Mouse (Mus musculus) embryonic stem cell, embryonic (primary cell): ENCODE data around the gene Trmt10b.

Source experiments
- CTCF ChIA-PET, 4 experiments: fragments of 300-600 bp in 2 of 4; fragments of 350-600 bp in 2 of 4; sonication (Branson Sonifier 250); formaldehyde crosslinking; loops; one replicate each; lab custom pipeline; 2022; ENCODE audit warnings: inconsistent platforms in 2 of 4; lab: Charles Lee
- POLR2A ChIA-PET, 4 experiments: fragments of 300-600 bp in 2 of 4; fragments of 350-600 bp in 2 of 4; sonication (Branson Sonifier 250); formaldehyde crosslinking; loops; one replicate each; lab custom pipeline; 2022; ENCODE audit warnings: antibody characterized with exemption in 4 of 4, inconsistent platforms in 1 of 4; lab: Charles Lee

Gene Trmt10b

GRCm38 (mm10) chr4:45296662-45297564 is at the start of gene Trmt10b:
Trmt10b (plus strand) TSS chr4:45297127.
- CTCF ChIA-PET, result interaction anchor here in 3 of 4 experiments (1.0 to 1.3 kb wide), 8 partner anchors 9 to 16 kb away, joined by 3 to 10 read pairs (median 4); no protein-coding TSS in a partner anchor
- POLR2A ChIA-PET, result interaction anchor here in 2 of 4 experiments (0.6 to 1.8 kb wide), 12 partner anchors 9 to 315 kb away, joined by 3 to 12 read pairs (median 3); partner anchors contain the start of gene Grhpr (in 1 of the 2)

DNA sequence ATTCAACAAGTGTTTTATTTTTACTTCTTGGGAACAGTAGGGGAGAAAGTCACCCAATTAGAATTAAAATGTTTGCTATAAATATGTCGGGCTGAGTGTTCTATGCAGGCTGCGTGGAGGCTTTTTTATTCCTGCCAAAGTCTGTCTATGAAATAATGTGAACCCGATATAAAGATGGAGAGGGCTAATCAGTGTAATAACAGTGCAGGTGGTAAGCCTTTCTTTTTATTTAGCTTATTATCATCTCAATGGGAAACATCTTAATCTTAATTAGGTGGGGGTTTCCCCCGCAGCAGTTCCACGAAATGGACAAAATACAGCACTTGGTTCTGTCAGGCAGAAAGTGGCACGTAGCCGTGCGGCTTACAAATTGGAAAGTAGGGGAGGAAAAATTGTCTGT is 45.7 kb upstream of the Trmt10b start:
- POLR2A ChIA-PET, result interaction anchor here in 1 of 4 experiments (0.5 kb wide), 1 partner anchor 10 kb away, joined by 3 read pairs; no protein-coding TSS in a partner anchor
- CTCF ChIA-PET, result no interaction called here

DNA sequence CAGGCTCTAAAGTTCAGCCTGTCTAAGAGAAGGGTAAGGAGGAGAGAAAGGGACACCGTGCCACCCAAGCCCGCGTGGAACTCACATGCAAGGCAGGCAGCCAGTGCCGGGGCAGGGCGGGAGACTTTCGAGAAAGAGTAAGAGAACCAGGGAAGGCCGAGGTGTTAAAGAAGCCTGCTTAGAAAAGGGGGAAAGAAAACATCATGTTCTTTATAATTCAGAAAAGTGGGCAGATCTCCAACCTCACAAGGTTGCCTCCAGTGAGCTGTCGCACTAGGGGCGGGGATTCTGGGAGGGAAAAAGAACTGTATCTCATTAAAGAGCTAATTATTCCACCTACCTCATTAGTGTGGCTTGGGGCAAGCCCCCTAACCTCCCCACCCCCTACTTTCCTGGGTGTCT is 44.1 kb upstream of the Trmt10b start:
- CTCF ChIA-PET, result interaction anchor here in 1 of 4 experiments (0.6 to 1.7 kb wide), 2 partner anchors 55 to 236 kb away, joined by 4 read pairs; no protein-coding TSS in a partner anchor
- POLR2A ChIA-PET, result interaction anchor here in 2 of 4 experiments (0.5 to 1.0 kb wide), 2 partner anchors 10 to 1115 kb away, joined by 3 to 4 read pairs; no protein-coding TSS in a partner anchor

DNA sequence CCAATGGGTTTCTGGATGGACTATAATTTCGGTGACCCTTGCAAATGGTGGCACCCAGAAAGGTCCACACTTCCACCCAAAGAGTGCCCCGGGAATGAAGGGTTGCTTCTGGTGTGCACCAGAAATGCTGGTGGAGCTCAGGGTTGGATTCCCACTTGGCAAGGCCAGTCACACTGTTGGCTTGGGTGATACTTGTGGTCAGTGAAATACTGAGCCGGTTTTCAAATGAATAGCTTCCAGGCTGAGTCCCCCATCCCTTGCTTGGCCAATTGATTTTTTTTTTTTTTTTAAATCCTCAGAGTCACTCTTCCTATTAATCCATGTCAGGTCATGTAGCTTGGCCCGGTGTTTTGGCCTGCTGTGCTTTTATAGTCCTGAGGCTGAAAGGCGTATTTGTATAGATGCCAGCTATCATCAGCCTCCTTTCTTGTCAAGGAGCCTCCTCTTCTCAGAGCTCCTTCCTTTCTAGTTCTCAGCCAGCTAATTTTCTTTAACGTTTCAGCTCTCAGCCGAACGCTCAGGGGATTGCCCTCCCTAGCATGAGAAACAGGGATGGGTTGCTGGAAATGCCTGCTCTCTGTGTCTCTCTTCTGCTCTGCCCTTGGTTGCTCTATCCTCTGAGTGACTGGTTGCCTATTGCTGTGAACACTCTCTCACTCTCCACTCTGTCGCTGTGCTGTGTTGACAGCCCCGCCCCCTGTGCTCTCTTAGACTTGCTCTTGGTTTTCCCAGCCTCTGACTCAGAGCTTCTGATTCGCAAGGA is 42.9 kb upstream of the Trmt10b start:
- ChIA-PET POLR2A (interaction anchor here in 1 of 4 experiments (0.7 kb wide), 1 partner anchor 13 kb away, joined by 3 read pairs; no protein-coding TSS in a partner anchor), CTCF (interaction anchor here in 3 of 4 experiments (0.6 to 1.7 kb wide), 5 partner anchors 32 to 686 kb away, joined by 3 to 4 read pairs (median 4); no protein-coding TSS in a partner anchor)

DNA sequence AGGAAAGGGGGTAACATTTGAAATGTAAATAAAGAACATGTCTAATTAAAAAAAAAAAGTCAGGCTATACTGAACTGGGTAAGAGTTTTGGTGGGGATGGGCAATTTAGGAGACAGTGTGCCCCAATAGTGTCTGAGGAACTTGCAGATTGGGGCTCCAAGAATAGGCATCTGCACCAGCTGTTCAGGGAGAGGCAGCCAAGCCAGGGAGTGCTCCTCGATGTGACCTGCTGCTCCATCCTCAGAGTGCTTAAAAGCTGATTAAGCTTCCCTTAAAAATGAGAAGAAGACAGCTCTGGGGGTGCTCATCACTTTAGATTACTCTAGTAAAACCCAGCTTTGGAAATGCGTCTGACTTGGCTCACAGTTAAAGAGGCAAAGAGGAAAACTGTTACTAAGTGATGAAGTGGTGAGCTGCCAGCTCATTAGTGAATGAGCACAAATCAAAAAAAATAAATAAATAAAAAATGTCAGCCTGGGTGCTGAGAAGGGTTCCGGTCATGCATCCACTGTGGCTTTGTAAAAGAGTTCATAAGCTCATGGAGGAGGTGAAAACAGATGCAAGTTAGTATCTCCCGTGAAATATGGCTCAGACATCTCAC is 37.6 kb upstream of the Trmt10b start:
- ChIA-PET CTCF (no interaction called here), POLR2A (interaction anchor here in 2 of 4 experiments (0.6 to 0.7 kb wide), 4 partner anchors 63 to 1176 kb away, joined by 3 to 5 read pairs (median 3); no protein-coding TSS in a partner anchor)

DNA sequence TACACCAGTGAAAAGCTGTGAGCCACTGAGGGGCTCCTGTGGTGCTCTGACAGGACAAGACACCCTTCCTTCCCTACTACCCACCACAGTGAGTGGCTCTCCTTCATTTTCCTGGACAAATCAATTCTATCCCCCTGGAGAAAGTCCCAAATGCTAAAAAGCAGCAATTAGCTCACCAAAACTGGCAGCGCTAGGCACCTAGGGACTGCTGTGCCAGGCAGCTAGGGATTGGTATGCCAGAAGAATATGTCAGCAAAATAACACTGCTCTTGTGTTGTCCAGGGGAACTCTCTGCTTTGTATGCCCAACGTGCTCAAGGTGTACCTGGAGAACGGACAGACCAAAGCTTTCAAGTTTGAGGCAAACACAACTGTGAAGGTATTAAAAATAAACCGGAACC is 35.4 kb upstream of the Trmt10b start:
- POLR2A ChIA-PET, result no interaction called here
- CTCF ChIA-PET, result interaction anchor here in 1 of 4 experiments (0.5 kb wide), 1 partner anchor 331 kb away, joined by 3 read pairs; no protein-coding TSS in a partner anchor

DNA sequence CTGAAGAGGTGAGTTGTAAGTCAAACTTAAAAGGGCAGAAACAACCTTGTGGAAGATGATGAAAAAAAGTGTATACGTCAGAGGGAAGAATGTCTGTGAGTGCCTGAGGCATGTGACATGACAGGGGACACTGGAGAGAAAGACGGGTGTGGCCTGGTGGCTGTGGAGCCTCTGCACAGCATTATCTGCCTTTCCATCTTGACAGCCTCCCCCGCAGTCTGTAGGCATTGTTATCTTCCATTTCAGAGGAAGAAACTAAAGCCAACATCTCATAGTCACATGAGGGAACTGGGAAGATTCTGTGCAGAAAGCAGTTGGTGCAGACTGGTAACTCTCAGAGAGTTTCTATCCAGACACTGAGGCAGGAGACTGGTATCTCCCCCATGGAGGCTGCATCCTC is 29.0 kb upstream of the Trmt10b start:
- CTCF ChIA-PET, result interaction anchor here in 1 of 4 experiments (0.6 kb wide), 1 partner anchor 82 kb away, joined by 3 read pairs; no protein-coding TSS in a partner anchor
- POLR2A ChIA-PET, result interaction anchor here in 1 of 4 experiments (0.6 kb wide), 1 partner anchor 14 kb away, joined by 3 read pairs; no protein-coding TSS in a partner anchor

DNA sequence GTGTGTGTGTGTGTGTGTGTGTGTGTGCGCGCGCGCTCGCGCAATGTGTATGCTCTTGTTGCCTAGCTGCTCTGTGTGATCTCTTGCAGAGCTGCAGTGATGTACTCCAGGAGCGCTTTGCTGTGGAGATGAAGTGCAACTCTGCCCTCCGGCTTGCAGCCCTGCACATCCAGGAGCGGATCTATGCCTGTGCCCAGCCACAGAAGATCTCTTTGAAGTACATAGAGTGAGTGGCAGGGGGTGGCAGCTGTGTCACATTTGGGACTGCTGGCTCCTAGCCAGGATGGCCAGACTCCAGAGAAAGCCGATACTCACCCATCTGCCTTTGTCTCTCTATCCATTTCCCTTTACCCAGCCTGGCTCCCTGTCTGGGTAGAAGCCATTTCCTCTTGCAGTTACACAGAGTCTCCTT is 25.9 kb upstream of the Trmt10b start:
- POLR2A ChIA-PET, result interaction anchor here in 1 of 4 experiments (0.6 kb wide), 1 partner anchor 16 kb away, joined by 3 read pairs; no protein-coding TSS in a partner anchor

GRCm38 (mm10) chr4:45275770-45276169 is 21.2 kb upstream of the Trmt10b start:
- ChIA-PET CTCF (no interaction called here), POLR2A (no interaction called here)

More for the DNA sequence above, 25.9 kb upstream of the Trmt10b start:
- CTCF ChIA-PET, result interaction anchor here in 3 of 4 experiments (0.6 to 1.4 kb wide), 4 partner anchors 8 to 1433 kb away, joined by 3 to 6 read pairs (median 4); no protein-coding TSS in a partner anchor

- ChIA-PET CTCF (interaction anchor here in 3 of 4 experiments (0.6 to 1.9 kb wide), 15 partner anchors 8 to 750 kb away, joined by 3 to 8 read pairs (median 3); partner anchors contain the start of genes Polr1e (in 1 of the 3), Tomm5 (in 1 of the 3) and Zbtb5 (in 1 of the 3)), POLR2A (interaction anchor here in 3 of 4 experiments (0.6 to 1.8 kb wide), 3 partner anchors 154 to 512 kb away, joined by 3 to 7 read pairs (median 5); partner anchors contain the start of gene Tomm5 (in 1 of the 3))
Observed at GRCm38 (mm10) chr4:45279292-45279691, 17.6 kb upstream of the Trmt10b start.

DNA sequence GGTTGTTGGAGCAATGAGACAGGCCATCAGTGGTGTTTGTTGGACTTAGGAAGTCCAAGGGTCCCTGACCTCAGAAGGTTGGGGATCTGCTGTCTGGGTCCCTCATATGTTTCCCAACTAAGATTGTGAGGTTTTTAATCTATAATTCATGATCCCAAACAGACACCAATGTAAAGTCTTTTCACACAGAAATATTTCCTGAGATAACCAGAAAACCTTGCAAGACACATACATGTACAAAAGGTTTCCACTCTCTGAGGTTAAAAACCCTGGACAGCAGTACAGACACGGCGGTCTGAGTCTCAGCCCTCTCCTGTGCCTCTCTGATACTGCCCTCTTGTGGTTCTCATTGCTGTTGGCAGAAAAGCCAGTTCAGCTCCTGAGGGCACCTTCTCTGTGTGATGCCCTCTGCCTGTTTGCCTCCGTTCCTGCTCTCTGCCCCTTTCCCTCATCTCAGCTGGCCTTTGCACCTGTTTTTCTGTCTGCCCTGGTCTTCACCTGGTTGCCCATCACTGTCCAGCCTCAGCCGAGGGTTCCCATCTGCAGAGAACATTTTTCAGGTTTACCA is 16.9 kb upstream of the Trmt10b start:
- POLR2A ChIA-PET, result interaction anchor here in 2 of 4 experiments (0.6 to 1.0 kb wide), 3 partner anchors 172 to 513 kb away, joined by 3 to 5 read pairs (median 3); partner anchors contain the start of gene Tomm5 (in 1 of the 2)
- CTCF ChIA-PET, result interaction anchor here (0.5 to 1.9 kb wide), 32 partner anchors 8 to 650 kb away, joined by 3 to 8 read pairs (median 3); partner anchors contain the start of genes Polr1e (in 2 of the 4), Tomm5 (in 2 of the 4), Trmt10b (in 1 of the 4) and Zbtb5 (in 1 of the 4)

GRCm38 (mm10) chr4:45286318-45286717 is 10.6 kb upstream of the Trmt10b start:
- ChIA-PET CTCF (interaction anchor here in 3 of 4 experiments (0.5 to 1.8 kb wide), 7 partner anchors 11 to 352 kb away, joined by 3 to 12 read pairs (median 4); partner anchors contain the start of genes Trmt10b (in 1 of the 3) and Zbtb5 (in 1 of the 3)), POLR2A (interaction anchor here in 1 of 4 experiments (3.2 kb wide), 1 partner anchor 11 kb away, joined by 12 read pairs; the partner anchor contains the start of gene Trmt10b)

DNA sequence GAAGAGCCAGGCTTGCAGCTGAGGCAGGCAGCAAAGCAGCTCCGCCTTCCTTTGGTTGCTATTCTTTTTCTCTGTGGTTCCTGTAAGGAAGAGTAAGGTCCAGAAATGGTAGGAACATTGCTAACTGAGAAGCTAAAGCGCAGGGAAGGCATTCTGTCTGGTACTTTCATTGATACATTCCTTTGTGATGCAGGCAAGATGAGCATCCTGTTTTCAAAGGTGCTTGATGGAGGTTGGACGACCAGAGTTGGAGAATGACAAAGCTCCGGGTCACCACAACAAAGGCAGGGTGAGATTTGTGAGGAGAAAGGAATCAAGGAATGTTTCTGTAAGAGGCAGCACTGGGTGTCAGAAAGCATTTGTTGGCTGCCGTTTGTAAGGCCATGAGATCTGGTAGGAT is 9.0 kb upstream of the Trmt10b start:
- ChIA-PET POLR2A (interaction anchor here in 3 of 4 experiments (0.7 to 3.2 kb wide), 5 partner anchors 9 to 227 kb away, joined by 3 to 12 read pairs (median 6); partner anchors contain the start of gene Trmt10b (in 2 of the 3)), CTCF (interaction anchor here in 2 of 4 experiments (0.7 to 2.0 kb wide), 6 partner anchors 8 to 315 kb away, joined by 3 to 10 read pairs (median 4); partner anchors contain the start of gene Trmt10b (in 2 of the 2))

GRCm38 (mm10) chr4:45305536-45305935 is 8.6 kb downstream of the Trmt10b start:
- CTCF ChIA-PET, result interaction anchor here in 2 of 4 experiments (0.6 to 0.7 kb wide), 3 partner anchors 25 to 293 kb away, joined by 3 read pairs; no protein-coding TSS in a partner anchor
- POLR2A ChIA-PET, result interaction anchor here in 2 of 4 experiments (1.0 to 1.1 kb wide), 2 partner anchors 9 to 37 kb away, joined by 3 read pairs; partner anchors contain the start of genes Dcaf10 (in 1 of the 2), Exosc3 (in 1 of the 2) and Trmt10b (in 1 of the 2)

GRCm38 (mm10) chr4:45308046-45308445 is 11.1 kb downstream of the Trmt10b start:
- ChIA-PET POLR2A (interaction anchor here in 3 of 4 experiments (1.1 to 1.8 kb wide), 6 partner anchors 8 to 292 kb away, joined by 3 to 6 read pairs (median 4); partner anchors contain the start of gene Trmt10b (in 1 of the 3)), CTCF (interaction anchor here (0.6 to 1.7 kb wide), 25 partner anchors 8 to 1407 kb away, joined by 3 to 8 read pairs (median 3); partner anchors contain the start of genes Trmt10b (in 3 of the 4), Polr1e (in 1 of the 4) and Slc25a51 (in 1 of the 4))
